ENCODE assay signal across 8 mouse cellular contexts in genomic region chr19:46317546-46317885, GRCm38 (mm10). TPM values are rescaled to one million over a fixed set of nuclear protein-coding genes. Genes with fewer than 3 reads are reported as not detected.
DNase-seq lines count a peak whose midpoint lies in the region; ATAC-seq and TF ChIP-seq lines count a peak whose summit lies in the region.

No protein-coding gene starts in this region.

- TF ChIP-seq POLR2A in kidney, adult 2 months (IDR thresholded peaks at IDR 0.05; ENCODE audit: low read depth, low read length): no peak
- TF ChIP-seq POLR2A in ES-Bruce4 (IDR thresholded peaks at IDR 0.05; ENCODE audit: insufficient read depth, low read length): no peak

- peak overlapping the region; percentile 30 for H3K9ac ChIP-seq in ES-Bruce4 (ENCODE audit: low read depth, poor library complexity, severe bottlenecking)
- peak overlapping the region; percentile 84 for H3K9ac ChIP-seq in hindbrain, embryonic 13.5 days

- no peak overlapping the region for H3K27ac ChIP-seq in kidney, adult 2 months (ENCODE audit: insufficient read depth, low read depth, low read length)
- H3K27ac ChIP-seq in ES-Bruce4 (ENCODE audit: insufficient read depth, low read length): no peak overlapping the region
- H3K27ac ChIP-seq in hindbrain, embryonic 13.5 days: peak overlapping the region; percentile 81
- peak overlapping the region; percentile 63 for H3K27ac ChIP-seq in midbrain, embryonic 10.5 days (replicated peaks)

- H3K4me1 ChIP-seq in kidney, adult 2 months (ENCODE audit: control insufficient read depth, insufficient read depth, low read length): no peaks in the 10 kb centered on the region
- no peaks in the 10 kb centered on the region for H3K4me1 ChIP-seq in ES-Bruce4 (ENCODE audit: control insufficient read depth, insufficient read depth, low read length)
- peaks cover 72% of the 10 kb centered on the region for H3K4me1 ChIP-seq in hindbrain, embryonic 13.5 days (replicated peaks)
- peaks cover 65% of the 10 kb centered on the region for H3K4me1 ChIP-seq in midbrain, embryonic 10.5 days

- H3K27me3 ChIP-seq in kidney, adult 2 months (replicated peaks; ENCODE audit: control insufficient read depth, insufficient read depth, low read length): no peaks in the 10 kb centered on the region
- H3K27me3 ChIP-seq in ES-Bruce4 (ENCODE audit: control insufficient read depth, insufficient read depth, low read length, poor library complexity, severe bottlenecking): peaks cover 9% of the 10 kb centered on the region
- peaks cover 84% of the 10 kb centered on the region for H3K27me3 ChIP-seq in hindbrain, embryonic 13.5 days
- H3K27me3 ChIP-seq in midbrain, embryonic 10.5 days (ENCODE audit: low read depth, poor library complexity, severe bottlenecking): peaks cover 100% of the 10 kb centered on the region

- peak overlapping the region; percentile 76 for H3K4me2 ChIP-seq in hindbrain, embryonic 13.5 days

- WGBS in kidney, adult 2 months: 1% methylated on average over 48 of the region's 48 CpGs
- WGBS in hindbrain, embryonic 13.5 days: under 1% methylated on average over 39 of the region's 48 CpGs
- WGBS in midbrain, embryonic 10.5 days: 2% methylated on average over 48 of the region's 48 CpGs

- H3K36me3 ChIP-seq in kidney, adult 2 months (ENCODE audit: control insufficient read depth, insufficient read depth, low read length): no peaks in the 10 kb centered on the region
- no peaks in the 10 kb centered on the region for H3K36me3 ChIP-seq in ES-Bruce4 (ENCODE audit: control insufficient read depth, insufficient read depth, low read length, poor library complexity, severe bottlenecking)
- H3K36me3 ChIP-seq in hindbrain, embryonic 13.5 days: peaks cover 25% of the 10 kb centered on the region
- 0 out of 2 replicates have a peak, but pooled peaks cover 2% of the 10 kb centered on the region for H3K36me3 ChIP-seq in midbrain, embryonic 10.5 days

- no peaks in the 10 kb centered on the region for H3K9me3 ChIP-seq in ES-Bruce4 (replicated peaks; ENCODE audit: control insufficient read depth, insufficient read depth, low read length, poor library complexity, severe bottlenecking)
- H3K9me3 ChIP-seq in hindbrain, embryonic 13.5 days: no peaks in the 10 kb centered on the region
- H3K9me3 ChIP-seq in midbrain, embryonic 10.5 days (replicated peaks): no peaks in the 10 kb centered on the region

- no peak for TF ChIP-seq EP300 in ES-Bruce4 (IDR thresholded peaks at IDR 0.05; ENCODE audit: insufficient read depth, low read depth, low read length)

- TF ChIP-seq CTCF in kidney, adult 2 months (conservative IDR thresholded peaks at IDR 0.05; ENCODE audit: insufficient read depth, insufficient read length, low read depth, low read length): no peak
- TF ChIP-seq CTCF in ES-Bruce4 (IDR thresholded peaks at IDR 0.05; ENCODE audit: low read depth, low read length): no peak

- ATAC-seq in hindbrain, embryonic 13.5 days (ENCODE audit: low FRiP score): peak; percentile 25
- no peak for ATAC-seq in granulocyte monocyte progenitor cell, adult 5-6 weeks (replicated peaks; ENCODE audit: poor library complexity, severe bottlenecking)
- no peak for ATAC-seq in activated CD4-positive, CD25-positive, alpha-beta regulatory T cell, adult 4 months

- peak overlapping the region; percentile 5; the same call in 1 of the 2 replicates for H3K4me3 ChIP-seq in kidney, adult 2 months (ENCODE audit: insufficient read depth, low read depth, low read length)
- H3K4me3 ChIP-seq in ES-Bruce4 (ENCODE audit: low read depth, low read length): peak overlapping the region; percentile 57
- H3K4me3 ChIP-seq in hindbrain, embryonic 13.5 days: peak overlapping the region; percentile 57
- peak overlapping the region; percentile 54 for H3K4me3 ChIP-seq in midbrain, embryonic 10.5 days

- DNase-seq in kidney, adult 2 months: no peak
- DNase-seq in kidney, adult 11 months: no peak
- DNase-seq in cerebellum, postnatal 4 days (ENCODE audit: low spot score in 2 of 2): peak; percentile 16 to 18
- DNase-seq in midbrain, embryonic 10.5 days (ENCODE audit: low spot score): no peak

RNA-seq across cellular contexts. Expression of gene Psd, which starts 9.4 kb away (rescaled TPM):
- 1.9 and 2.7 TPM in 2 replicates for polyA plus RNA-seq in kidney, adult 2 months (2012; rRNA removed)
- 1.4 and 2.0 TPM in 2 replicates for polyA plus RNA-seq in ES-Bruce4 (2011; ENCODE audit: insufficient read depth, insufficient read length, low read depth, missing spikeins)
- 58.4 and 59.3 TPM in 2 replicates for polyA plus RNA-seq in hindbrain, embryonic 13.5 days (2015; fragmentation: Nextera tagmentation; extraction: Ambion mirVana)
- polyA plus RNA-seq in midbrain, embryonic 10.5 days (2016; fragmentation: Nextera tagmentation; extraction: Ambion mirVana): 4.7 and 8.9 TPM in 2 replicates
- total RNA-seq in granulocyte monocyte progenitor cell, adult 5-6 weeks (2014; fragmentation: Nextera tagmentation): not detected in 2 replicates
- not detected in 2 replicates for total RNA-seq in granulocyte monocyte progenitor cell, adult 5-6 weeks (2017)
- 1 to 10 TPM; 3.4 to 4.5 TPM for polyA plus RNA-seq in activated CD4-positive, CD25-positive, alpha-beta regulatory T cell, adult 4 months (2017; shearing (Covaris generic))

RNA-seq across cellular contexts. Expression of gene Fbxl15, which starts 10.5 kb away (rescaled TPM):
- polyA plus RNA-seq in kidney, adult 2 months (2012; rRNA removed): 26.1 and 35.8 TPM in 2 replicates
- 1.1 TPM in 2 replicates for polyA plus RNA-seq in ES-Bruce4 (2011; ENCODE audit: insufficient read depth, insufficient read length, low read depth, missing spikeins)
- polyA plus RNA-seq in hindbrain, embryonic 13.5 days (2015; fragmentation: Nextera tagmentation; extraction: Ambion mirVana): 39.8 and 40.0 TPM in 2 replicates
- 24.6 and 25.0 TPM in 2 replicates for polyA plus RNA-seq in midbrain, embryonic 10.5 days (2016; fragmentation: Nextera tagmentation; extraction: Ambion mirVana)
- total RNA-seq in granulocyte monocyte progenitor cell, adult 5-6 weeks (2014; fragmentation: Nextera tagmentation): 0.53 TPM in 1 of 2 replicates, not detected in the other
- total RNA-seq in granulocyte monocyte progenitor cell, adult 5-6 weeks (2017): 2.4 and 3.3 TPM in 2 replicates
- 1 to 10 TPM; 5.6 to 6.9 TPM for polyA plus RNA-seq in activated CD4-positive, CD25-positive, alpha-beta regulatory T cell, adult 4 months (2017; shearing (Covaris generic))

RNA-seq across cellular contexts. Expression of gene Nfkb2, which starts 13.4 kb away (rescaled TPM):
- polyA plus RNA-seq in kidney, adult 2 months (2012; rRNA removed): 21.6 and 25.4 TPM in 2 replicates
- 17.7 and 20.4 TPM in 2 replicates for polyA plus RNA-seq in ES-Bruce4 (2011; ENCODE audit: insufficient read depth, insufficient read length, low read depth, missing spikeins)
- polyA plus RNA-seq in hindbrain, embryonic 13.5 days (2015; fragmentation: Nextera tagmentation; extraction: Ambion mirVana): 2.3 and 2.4 TPM in 2 replicates
- polyA plus RNA-seq in midbrain, embryonic 10.5 days (2016; fragmentation: Nextera tagmentation; extraction: Ambion mirVana): 5.2 and 5.6 TPM in 2 replicates
- total RNA-seq in granulocyte monocyte progenitor cell, adult 5-6 weeks (2014; fragmentation: Nextera tagmentation): 3.6 and 4.6 TPM in 2 replicates
- 4.3 and 4.7 TPM in 2 replicates for total RNA-seq in granulocyte monocyte progenitor cell, adult 5-6 weeks (2017)
- polyA plus RNA-seq in activated CD4-positive, CD25-positive, alpha-beta regulatory T cell, adult 4 months (2017; shearing (Covaris generic)): 10 to 100 TPM; 19.7 to 30.4 TPM

RNA-seq across cellular contexts. Expression of gene Cuedc2, which starts 21.0 kb away (rescaled TPM):
- 69.8 and 72.0 TPM in 2 replicates for polyA plus RNA-seq in kidney, adult 2 months (2012; rRNA removed)
- 65.5 and 78.3 TPM in 2 replicates for polyA plus RNA-seq in ES-Bruce4 (2011; ENCODE audit: insufficient read depth, insufficient read length, low read depth, missing spikeins)
- polyA plus RNA-seq in hindbrain, embryonic 13.5 days (2015; fragmentation: Nextera tagmentation; extraction: Ambion mirVana): 317 and 326 TPM in 2 replicates
- 239 and 249 TPM in 2 replicates for polyA plus RNA-seq in midbrain, embryonic 10.5 days (2016; fragmentation: Nextera tagmentation; extraction: Ambion mirVana)
- 104 and 108 TPM in 2 replicates for total RNA-seq in granulocyte monocyte progenitor cell, adult 5-6 weeks (2014; fragmentation: Nextera tagmentation)
- total RNA-seq in granulocyte monocyte progenitor cell, adult 5-6 weeks (2017): 158 and 161 TPM in 2 replicates
- polyA plus RNA-seq in activated CD4-positive, CD25-positive, alpha-beta regulatory T cell, adult 4 months (2017; shearing (Covaris generic)): 10 to 100 TPM; 40.7 to 52.4 TPM

RNA-seq across cellular contexts. Expression of gene Mfsd13a, which starts 23.4 kb away (rescaled TPM):
- 34.7 and 43.8 TPM in 2 replicates for polyA plus RNA-seq in kidney, adult 2 months (2012; rRNA removed)
- polyA plus RNA-seq in ES-Bruce4 (2011; ENCODE audit: insufficient read depth, insufficient read length, low read depth, missing spikeins): 47.5 and 51.2 TPM in 2 replicates
- 8.2 and 11.2 TPM in 2 replicates for polyA plus RNA-seq in hindbrain, embryonic 13.5 days (2015; fragmentation: Nextera tagmentation; extraction: Ambion mirVana)
- 9.1 and 10.1 TPM in 2 replicates for polyA plus RNA-seq in midbrain, embryonic 10.5 days (2016; fragmentation: Nextera tagmentation; extraction: Ambion mirVana)
- total RNA-seq in granulocyte monocyte progenitor cell, adult 5-6 weeks (2014; fragmentation: Nextera tagmentation): 71.4 and 82.0 TPM in 2 replicates
- 15.7 and 18.7 TPM in 2 replicates for total RNA-seq in granulocyte monocyte progenitor cell, adult 5-6 weeks (2017)
- polyA plus RNA-seq in activated CD4-positive, CD25-positive, alpha-beta regulatory T cell, adult 4 months (2017; shearing (Covaris generic)): 1 to 10 TPM; 3.9 to 7.1 TPM

Comparison
In these comparisons a context has a peak if more than half of its experiments do, and no peak if none do; other contexts are left out.
1. DNase-seq: peak in cerebellum, postnatal 4 days (2 of 2); none in kidney, adult 2 months (single experiment), kidney, adult 11 months (single experiment) and midbrain, embryonic 10.5 days (single experiment).
2. H3K27ac ChIP-seq: peak in hindbrain, embryonic 13.5 days (single experiment) and midbrain, embryonic 10.5 days (single experiment); none in kidney, adult 2 months (single experiment) and ES-Bruce4 (single experiment).
3. H3K4me3 ChIP-seq: peak in every context shown above with its lines; median percentile 57 in ES-Bruce4; 57 in hindbrain, embryonic 13.5 days; 54 in midbrain, embryonic 10.5 days; 5 in kidney, adult 2 months.